Mouse (Mus musculus) layer of hippocampus, adult 18-20 months (tissue): ENCODE data around the gene Slc38a1. TPM values are rescaled to one million over a fixed set of nuclear protein-coding genes. Genes with fewer than 3 reads are reported as not detected.
A peak's percentile ranks its signal among the peaks of the same experiment; 100 is the strongest.
"Not testable (repeated sequence)": the region's sequence is repeated elsewhere in the genome, so short reads cannot be mapped to it uniquely, and the experiment has no call there.

Source experiments
- DNase-seq, 2 experiments: peaks; one replicate each; pipeline ENCODE4 v3.0.0; 2022; ENCODE audit warnings: low spot score in 2 of 2
- total RNA-seq, 2 experiments: library from RNA; stranded (reverse); gene quantifications; 2 replicates each; pipeline ENCODE4 v1.2.3; 2021

The Slc38a1 gene
- total RNA-seq, 2 experiments from 2014 or later, result 77.6 to 84.1 TPM

- no peak for DNase-seq
Observed at GRCm38 (mm10) chr15:96660590-96661141, 18.0 kb upstream of the Slc38a1 start.

- no peak for DNase-seq
Observed at GRCm38 (mm10) chr15:96658275-96658602, 15.5 kb upstream of the Slc38a1 start.

- DNase-seq, result no peak
Observed at GRCm38 (mm10) chr15:96657576-96658274, 15.0 kb upstream of the Slc38a1 start.

GRCm38 (mm10) chr15:96655514-96655913, 12.8 kb upstream of the Slc38a1 start:
- no peak for DNase-seq

- DNase-seq, result no peak
Observed at GRCm38 (mm10) chr15:96654714-96655113, 12.0 kb upstream of the Slc38a1 start.

GRCm38 (mm10) chr15:96653011-96653410, 10.3 kb upstream of the Slc38a1 start:
- DNase-seq, result no peak

- DNase-seq, result peak in 1 of 2 experiments; percentile 52
Observed at GRCm38 (mm10) chr15:96652531-96652930, 9.8 kb upstream of the Slc38a1 start.

- DNase-seq, result no peak
Observed at GRCm38 (mm10) chr15:96647376-96647775, 4.7 kb upstream of the Slc38a1 start.

- peak; percentile 11 to 33 for DNase-seq
Observed at GRCm38 (mm10) chr15:96641821-96642435, 785 bp downstream of the Slc38a1 start.

- DNase-seq, result peak; percentile 61 to 74
Observed at GRCm38 (mm10) chr15:96641111-96641820, 1.4 kb downstream of the Slc38a1 start.

- peak in 1 of 2 experiments; percentile 30 for DNase-seq
Observed at GRCm38 (mm10) chr15:96640291-96640985, 2.3 kb downstream of the Slc38a1 start.

- no peak for DNase-seq
Observed at GRCm38 (mm10) chr15:96639630-96640029, 3.1 kb downstream of the Slc38a1 start.

GRCm38 (mm10) chr15:96638656-96639055, 4.1 kb downstream of the Slc38a1 start:
- DNase-seq, result no peak

GRCm38 (mm10) chr15:96638173-96638572, 4.5 kb downstream of the Slc38a1 start:
- DNase-seq, result no peak

GRCm38 (mm10) chr15:96634670-96635405, 7.9 kb downstream of the Slc38a1 start:
- DNase-seq, result no peak

- no peak for DNase-seq
Observed at GRCm38 (mm10) chr15:96632201-96632600, 10.5 kb downstream of the Slc38a1 start.

GRCm38 (mm10) chr15:96631107-96631718, 11.5 kb downstream of the Slc38a1 start:
- no peak for DNase-seq

GRCm38 (mm10) chr15:96628256-96628655, 14.5 kb downstream of the Slc38a1 start:
- no peak for DNase-seq

- DNase-seq, result no peak
Observed at GRCm38 (mm10) chr15:96626871-96627270, 15.8 kb downstream of the Slc38a1 start.

- not testable (repeated sequence) for DNase-seq
Observed at GRCm38 (mm10) chr15:96625012-96625411, 17.7 kb downstream of the Slc38a1 start.
